Mouse (Mus musculus): ENCODE data around the gene Cenpx. TPM values are rescaled to one million over a fixed set of nuclear protein-coding genes. Genes with fewer than 3 reads are reported as not detected.
A peak's percentile ranks its signal among the peaks of the same experiment; 100 is the strongest.

Gene Cenpx
- polyA plus RNA-seq, 1 experiment from 2014 or later: 135 TPM

DNA sequence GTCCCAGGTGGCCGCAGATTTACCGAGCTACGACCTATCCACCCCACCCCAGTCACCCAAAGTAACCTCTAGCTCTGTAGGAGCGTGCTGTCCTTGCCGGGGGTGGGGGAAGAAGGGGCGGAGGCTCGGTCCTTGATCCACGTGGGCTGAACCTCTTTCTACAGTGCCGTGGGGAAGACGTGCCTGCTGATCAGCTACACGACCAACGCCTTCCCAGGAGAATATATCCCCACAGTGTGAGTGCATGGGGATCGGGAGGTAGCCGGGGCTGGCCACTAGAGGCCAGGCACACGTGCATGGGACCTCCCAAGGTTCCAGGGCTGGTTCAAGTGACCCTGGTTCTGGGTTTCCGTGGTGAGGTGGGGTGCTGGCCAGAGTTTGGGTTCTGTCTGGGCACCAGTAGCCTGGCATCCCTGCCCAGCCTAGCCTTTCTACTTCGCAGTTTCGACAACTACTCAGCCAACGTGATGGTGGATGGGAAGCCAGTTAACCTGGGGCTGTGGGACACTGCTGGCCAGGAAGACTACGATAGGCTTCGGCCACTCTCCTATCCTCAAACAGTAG, 8.6 kb upstream of the Cenpx start:
- H3K27me3 ChIP-seq (ENCODE audit: control insufficient read depth, insufficient read depth, low read length): peaks cover 38% of the 10 kb centered on the region
- WGBS: 19% methylated on average over 21 of the region's 21 CpGs

DNA sequence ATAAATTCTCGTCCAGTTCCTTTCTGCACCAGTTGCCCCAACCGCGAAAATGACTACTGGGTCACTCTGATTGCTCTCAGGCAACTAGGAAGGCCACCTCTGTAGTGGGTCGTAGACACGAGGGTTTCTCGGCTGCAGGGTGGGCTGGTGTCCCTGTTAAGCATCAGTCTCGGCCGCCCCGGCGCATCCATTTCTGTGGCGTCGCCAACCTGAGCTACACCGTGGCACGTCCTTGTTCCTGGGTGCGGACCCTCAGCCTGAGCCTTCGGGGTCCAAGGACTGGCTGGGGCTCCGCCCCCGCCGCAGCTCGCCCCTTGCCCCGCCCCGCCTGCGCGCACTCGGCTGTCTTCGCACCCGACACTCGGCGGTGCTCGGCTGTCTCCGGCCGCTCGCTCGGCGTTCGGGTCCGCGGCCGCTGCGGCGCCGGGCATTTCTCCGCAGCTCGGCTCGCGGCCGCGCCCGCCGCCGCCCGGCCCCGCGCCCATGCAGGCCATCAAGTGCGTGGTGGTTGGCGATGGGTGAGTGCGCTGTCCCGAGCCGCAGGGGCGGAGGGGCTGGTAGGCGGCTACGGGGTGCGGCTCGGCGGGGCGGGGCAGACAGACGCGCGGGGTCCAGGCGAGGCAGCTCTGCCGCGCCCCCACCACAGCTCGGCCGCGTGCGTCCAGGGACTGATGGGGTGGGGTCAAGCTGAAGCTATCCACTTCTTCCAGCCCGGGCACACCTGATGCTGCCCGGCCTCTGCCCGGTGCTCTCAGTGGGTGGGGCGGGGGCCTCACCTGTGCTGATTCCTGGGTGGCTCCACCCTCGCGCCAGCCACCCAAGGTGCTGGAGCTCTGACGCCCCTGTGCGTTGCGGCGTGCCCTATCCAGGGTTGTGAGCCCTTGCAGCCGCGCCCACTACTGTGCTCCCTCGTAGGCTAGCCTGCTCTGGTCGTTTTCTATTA, 7.9 kb upstream of the Cenpx start, which contains the start of gene Rac3:
Gene Rac3, plus strand, starts transcription at position 347 of the 943 bp plus-strand sequence.
- peak; percentile 37 for ATAC-seq (ENCODE audit: insufficient number of reproducible peaks, insufficient read depth, low FRiP score, low read depth)
- Histone ChIP-seq H3K9me3 (ENCODE audit: control insufficient read depth, low read length) (no peaks in the 10 kb centered on the region), H3K27ac (replicated peaks in 1 of 2; ENCODE audit: control insufficient read depth in 1 of 2, insufficient read depth in 1 of 2, low read depth in 2 of 2, low read length in 2 of 2) (no peak within 1 kb of the TSS), H3K4me1 (ENCODE audit: control insufficient read depth in 2 of 2, insufficient read depth in 2 of 2, low read length in 2 of 2) (peaks cover 7 to 13% of the 10 kb centered on the region in 2 experiments; a peak in 3 of 4 replicates), H3K9ac (ENCODE audit: low read length) (peak within 1 kb of the TSS; percentile 80), H3K27me3 (ENCODE audit: control insufficient read depth, insufficient read depth, low read length) (peaks cover 38% of the 10 kb centered on the region), H3K36me3 (ENCODE audit: control insufficient read depth, insufficient read depth, low read length) (peaks cover 26% of the 10 kb centered on the region), H3K4me2 (ENCODE audit: low read length) (peak within 1 kb of the TSS; percentile 97), H3K4me3 (ENCODE audit: control insufficient read depth in 1 of 2, insufficient read depth in 1 of 2, low read depth in 1 of 2, low read length in 2 of 2) (peak within 1 kb of the TSS; percentile 52 to 61)
- under 1% methylated on average over 84 of the region's 90 CpGs for WGBS

More for the DNA sequence above, 8.6 kb upstream of the Cenpx start:
- Histone ChIP-seq H3K4me1 (ENCODE audit: control insufficient read depth in 2 of 2, insufficient read depth in 2 of 2, low read length in 2 of 2) (peaks cover 7 to 17% of the 10 kb centered on the region in 2 experiments; a peak in 3 of 4 replicates), H3K9ac (ENCODE audit: low read length) (peak overlapping the region; percentile 80), H3K4me2 (ENCODE audit: low read length) (peak overlapping the region; percentile 97), H3K36me3 (ENCODE audit: control insufficient read depth, insufficient read depth, low read length) (peaks cover 26% of the 10 kb centered on the region), H3K4me3 (ENCODE audit: control insufficient read depth in 1 of 2, insufficient read depth in 1 of 2, low read depth in 1 of 2, low read length in 2 of 2) (peak overlapping the region; percentile 52 to 61; a peak in 3 of 4 replicates), H3K27ac (replicated peaks in 1 of 2; ENCODE audit: control insufficient read depth in 1 of 2, insufficient read depth in 1 of 2, low read depth in 2 of 2, low read length in 2 of 2) (no peak overlapping the region), H3K9me3 (ENCODE audit: control insufficient read depth, low read length) (no peaks in the 10 kb centered on the region)
- ATAC-seq (ENCODE audit: insufficient number of reproducible peaks, insufficient read depth, low FRiP score, low read depth): no peak

DNA sequence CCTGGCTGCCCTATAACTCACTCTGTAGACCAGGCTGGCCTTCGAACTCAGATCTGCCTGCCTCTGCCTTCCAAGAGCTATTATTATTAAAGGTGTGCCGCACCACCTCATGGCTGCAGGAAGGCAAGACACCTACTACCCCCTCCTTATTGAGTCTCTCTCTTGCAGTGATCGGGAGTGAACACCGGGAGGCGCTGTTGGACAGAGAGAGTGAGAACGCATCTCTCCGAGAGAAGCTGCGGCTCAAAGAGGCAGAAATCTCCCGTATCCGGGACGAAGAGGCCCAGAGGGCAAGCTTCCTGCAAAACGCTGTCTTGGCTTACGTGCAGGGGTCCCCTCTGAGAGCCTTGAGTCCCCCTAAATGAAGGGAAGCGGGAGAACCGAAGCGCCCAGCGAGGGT, 6.9 kb upstream of the Cenpx start:
- WGBS: 11% methylated on average over 17 of the region's 17 CpGs
- ATAC-seq (ENCODE audit: insufficient number of reproducible peaks, insufficient read depth, low FRiP score, low read depth): no peak
- Histone ChIP-seq H3K9me3 (ENCODE audit: control insufficient read depth, low read length) (no peaks in the 10 kb centered on the region), H3K4me1 (ENCODE audit: control insufficient read depth in 2 of 2, insufficient read depth in 2 of 2, low read length in 2 of 2) (peaks cover 7 to 12% of the 10 kb centered on the region in 2 experiments; a peak in 3 of 4 replicates), H3K4me3 (ENCODE audit: control insufficient read depth in 1 of 2, insufficient read depth in 1 of 2, low read depth in 1 of 2, low read length in 2 of 2) (peak overlapping the region in 1 of 2 experiments; percentile 61; a peak in 1 of 4 replicates), H3K4me2 (ENCODE audit: low read length) (peak overlapping the region; percentile 97), H3K9ac (ENCODE audit: low read length) (peak overlapping the region; percentile 80), H3K36me3 (ENCODE audit: control insufficient read depth, insufficient read depth, low read length) (peaks cover 35% of the 10 kb centered on the region), H3K27ac (replicated peaks in 1 of 2; ENCODE audit: control insufficient read depth in 1 of 2, insufficient read depth in 1 of 2, low read depth in 2 of 2, low read length in 2 of 2) (no peak overlapping the region), H3K27me3 (ENCODE audit: control insufficient read depth, insufficient read depth, low read length) (peaks cover 32% of the 10 kb centered on the region)

- no peak for ATAC-seq (ENCODE audit: insufficient number of reproducible peaks, insufficient read depth, low FRiP score, low read depth)
- H3K36me3 ChIP-seq (ENCODE audit: control insufficient read depth, insufficient read depth, low read length): peaks cover 40% of the 10 kb centered on the region
- H3K4me2 ChIP-seq (ENCODE audit: low read length): no peak overlapping the region
- peaks cover 7 to 14% of the 10 kb centered on the region in 2 experiments for H3K4me1 ChIP-seq (ENCODE audit: control insufficient read depth in 2 of 2, insufficient read depth in 2 of 2, low read length in 2 of 2)
- 91% methylated on average over 13 of the region's 13 CpGs for WGBS
- H3K4me3 ChIP-seq (ENCODE audit: control insufficient read depth in 1 of 2, insufficient read depth in 1 of 2, low read depth in 1 of 2, low read length in 2 of 2): no peak overlapping the region
- H3K9ac ChIP-seq (ENCODE audit: low read length): no peak overlapping the region
- H3K27ac ChIP-seq (replicated peaks in 1 of 2; ENCODE audit: control insufficient read depth in 1 of 2, insufficient read depth in 1 of 2, low read depth in 2 of 2, low read length in 2 of 2): no peak overlapping the region
- H3K9me3 ChIP-seq (ENCODE audit: control insufficient read depth, low read length): no peaks in the 10 kb centered on the region
- H3K27me3 ChIP-seq (ENCODE audit: control insufficient read depth, insufficient read depth, low read length): peaks cover 29% of the 10 kb centered on the region
These were observed 6.4 kb upstream of the Cenpx start for GRCm38 (mm10) chr11:120719841-120720376.

- no peak overlapping the region for H3K4me3 ChIP-seq (ENCODE audit: control insufficient read depth in 1 of 2, insufficient read depth in 1 of 2, low read depth in 1 of 2, low read length in 2 of 2)
- peaks cover 41% of the 10 kb centered on the region for H3K36me3 ChIP-seq (ENCODE audit: control insufficient read depth, insufficient read depth, low read length)
- peaks cover 29% of the 10 kb centered on the region for H3K27me3 ChIP-seq (ENCODE audit: control insufficient read depth, insufficient read depth, low read length)
- WGBS: 87% methylated on average over 9 of the region's 9 CpGs
- H3K4me2 ChIP-seq (ENCODE audit: low read length): no peak overlapping the region
- H3K4me1 ChIP-seq (ENCODE audit: control insufficient read depth in 2 of 2, insufficient read depth in 2 of 2, low read length in 2 of 2): peaks cover 14 to 20% of the 10 kb centered on the region in 2 experiments
- no peaks in the 10 kb centered on the region for H3K9me3 ChIP-seq (ENCODE audit: control insufficient read depth, low read length)
- no peak for ATAC-seq (ENCODE audit: insufficient number of reproducible peaks, insufficient read depth, low FRiP score, low read depth)
- H3K27ac ChIP-seq (replicated peaks in 1 of 2; ENCODE audit: control insufficient read depth in 1 of 2, insufficient read depth in 1 of 2, low read depth in 2 of 2, low read length in 2 of 2): no peak overlapping the region
- no peak overlapping the region for H3K9ac ChIP-seq (ENCODE audit: low read length)
These were observed 5.7 kb upstream of the Cenpx start for GRCm38 (mm10) chr11:120719242-120719641.

DNA sequence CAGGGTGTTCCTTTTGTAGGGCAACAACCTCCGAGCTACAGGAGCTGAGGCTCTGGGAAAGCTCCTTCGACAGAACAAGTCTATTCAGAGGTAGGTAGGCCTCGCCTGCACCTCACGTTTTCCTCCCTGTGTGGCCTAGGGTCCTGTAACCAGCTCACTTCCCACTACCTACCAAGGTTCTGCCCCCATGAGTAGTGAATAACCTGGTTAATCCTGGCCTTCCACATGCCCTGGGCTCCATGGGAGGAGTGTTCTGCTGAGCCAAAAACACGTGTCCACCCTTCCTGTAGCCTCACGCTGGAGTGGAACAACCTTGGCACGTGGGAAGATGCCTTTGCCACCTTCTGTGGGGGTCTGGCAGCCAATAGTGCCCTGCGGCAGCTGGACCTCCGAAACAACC, 1.6 kb upstream of the Cenpx start:
- ATAC-seq (ENCODE audit: insufficient number of reproducible peaks, insufficient read depth, low FRiP score, low read depth): no peak
- H3K9ac ChIP-seq (ENCODE audit: low read length): no peak overlapping the region
- 85% methylated on average over 9 of the region's 9 CpGs for WGBS
- peaks cover 2% of the 10 kb centered on the region; the same call in 1 of the 2 replicates for H3K27me3 ChIP-seq (ENCODE audit: control insufficient read depth, insufficient read depth, low read length)
- no peak overlapping the region for H3K4me3 ChIP-seq (ENCODE audit: control insufficient read depth in 1 of 2, insufficient read depth in 1 of 2, low read depth in 1 of 2, low read length in 2 of 2)
- H3K4me1 ChIP-seq (ENCODE audit: control insufficient read depth in 2 of 2, insufficient read depth in 2 of 2, low read length in 2 of 2): peaks cover 11 to 12% of the 10 kb centered on the region in 2 experiments
- H3K9me3 ChIP-seq (ENCODE audit: control insufficient read depth, low read length): no peaks in the 10 kb centered on the region
- no peak overlapping the region for H3K27ac ChIP-seq (replicated peaks in 1 of 2; ENCODE audit: control insufficient read depth in 1 of 2, insufficient read depth in 1 of 2, low read depth in 2 of 2, low read length in 2 of 2)
- H3K36me3 ChIP-seq (ENCODE audit: control insufficient read depth, insufficient read depth, low read length): peaks cover 54% of the 10 kb centered on the region
- no peak overlapping the region for H3K4me2 ChIP-seq (ENCODE audit: low read length)

- H3K4me1 ChIP-seq (ENCODE audit: control insufficient read depth in 2 of 2, insufficient read depth in 2 of 2, low read length in 2 of 2): peaks cover 11 to 12% of the 10 kb centered on the region in 2 experiments
- H3K4me2 ChIP-seq (ENCODE audit: low read length): peak overlapping the region; percentile 92
- H3K4me3 ChIP-seq (ENCODE audit: control insufficient read depth in 1 of 2, insufficient read depth in 1 of 2, low read depth in 1 of 2, low read length in 2 of 2): peak overlapping the region; percentile 58 to 63
- 40% methylated on average over 10 of the region's 10 CpGs for WGBS
- peak overlapping the region; percentile 76 for H3K9ac ChIP-seq (ENCODE audit: low read length)
- no peaks in the 10 kb centered on the region for H3K27me3 ChIP-seq (ENCODE audit: control insufficient read depth, insufficient read depth, low read length)
- H3K27ac ChIP-seq (replicated peaks in 1 of 2; ENCODE audit: control insufficient read depth in 1 of 2, insufficient read depth in 1 of 2, low read depth in 2 of 2, low read length in 2 of 2): peak overlapping the region in 1 of 2 experiments; percentile 31; a peak in 1 of 4 replicates
- ATAC-seq (ENCODE audit: insufficient number of reproducible peaks, insufficient read depth, low FRiP score, low read depth): no peak
- peaks cover 54% of the 10 kb centered on the region for H3K36me3 ChIP-seq (ENCODE audit: control insufficient read depth, insufficient read depth, low read length)
- no peaks in the 10 kb centered on the region for H3K9me3 ChIP-seq (ENCODE audit: control insufficient read depth, low read length)
These were observed 1.0 kb upstream of the Cenpx start for GRCm38 (mm10) chr11:120714546-120714945.

Data from heart, embryonic 14.5 days (tissue).